Mouse (Mus musculus) heart, embryonic 14.5 days (tissue): ENCODE results near the gene Nrcam. TPM values are rescaled to one million over a fixed set of nuclear protein-coding genes. Genes with fewer than 3 reads are reported as not detected.

Experiments used
- ATAC-seq: fragments of 200-750 bp; cut with Nextera tagmentation; 2 replicates; pipeline ENCODE4 v1.8.0; 2017; ENCODE audit warnings: low read depth, moderate TSS enrichment; ENCODE audit not compliant: insufficient number of reproducible peaks, insufficient read depth, low FRiP score
- H3K27ac ChIP-seq, 2 experiments: fragments of 200-500 bp in 1 of 2; fragments of 300-500 bp in 1 of 2; sonication (generic) in 1 of 2; replicated peaks in 1 of 2; 2 replicates each; pipeline ENCODE4 v1.5.1; 2012 to 2014; ENCODE audit warnings: low read depth in 2 of 2, low read length in 2 of 2, control low read depth in 1 of 2, mild to moderate bottlenecking in 1 of 2, mixed read lengths in 1 of 2; ENCODE audit not compliant: control insufficient read depth in 1 of 2, insufficient read depth in 1 of 2
- H3K27me3 ChIP-seq: fragments of 300-500 bp; sonication (generic); 2 replicates; pipeline ENCODE4 v1.6.1; 2014; ENCODE audit warnings: mild to moderate bottlenecking, low read length, control low read depth; ENCODE audit not compliant: control insufficient read depth, insufficient read depth
- H3K36me3 ChIP-seq: fragments of 300-500 bp; sonication (generic); 2 replicates; pipeline ENCODE4 v1.6.1; 2014; ENCODE audit warnings: mild to moderate bottlenecking, control low read depth, low read length, mixed read lengths; ENCODE audit not compliant: control insufficient read depth, insufficient read depth
- H3K4me1 ChIP-seq, 2 experiments: fragments of 200-500 bp in 1 of 2; fragments of 300-500 bp in 1 of 2; sonication (generic) in 1 of 2; 2 replicates each; pipeline ENCODE4 v1.6.1; 2012 to 2014; ENCODE audit warnings: low read length in 2 of 2, control low read depth in 1 of 2, mixed read lengths in 1 of 2; ENCODE audit not compliant: control insufficient read depth in 2 of 2, insufficient read depth in 2 of 2
- H3K4me2 ChIP-seq: fragments of 300-500 bp; sonication (generic); 2 replicates; pipeline ENCODE4 v1.6.1; 2014; ENCODE audit warnings: mild to moderate bottlenecking, low read length
- H3K4me3 ChIP-seq, 2 experiments: fragments of 200-500 bp in 1 of 2; fragments of 300-500 bp in 1 of 2; sonication (generic) in 1 of 2; 2 replicates each; pipeline ENCODE4 v1.5.1; 2012 to 2014; ENCODE audit warnings: low read length in 2 of 2, mild to moderate bottlenecking in 2 of 2, control low read depth in 1 of 2, low read depth in 1 of 2, moderate library complexity in 1 of 2; ENCODE audit not compliant: control insufficient read depth in 1 of 2, insufficient read depth in 1 of 2
- H3K9ac ChIP-seq: fragments of 300-500 bp; sonication (generic); 2 replicates; pipeline ENCODE4 v1.6.1; 2014; ENCODE audit warnings: mild to moderate bottlenecking, low read length
- H3K9me3 ChIP-seq: fragments of 300-500 bp; sonication (generic); 2 replicates; pipeline ENCODE4 v1.6.1; 2016; ENCODE audit warnings: low read length, control low read depth; ENCODE audit not compliant: control insufficient read depth
- WGBS: fragments of 180-500 bp; shearing (Covaris S2); extraction: QIAGEN DNeasy Blood & Tissue Kit; methylation state at CpG from one replicate; pipeline ENCODE4 v1.1.7; 2014; 5-methylcytosine and 5-hydroxymethylcytosine counted together
- polyA plus RNA-seq: library from polyadenylated mRNA; unstranded; fragments of >200 nt; fragmentation: Nextera tagmentation; extraction: Ambion mirVana; gene quantifications from 2 replicates; pipeline ENCODE4 v1.2.1, GENCODE M21; 2014

Gene Nrcam
- polyA plus RNA-seq, 1 experiment from 2014 or later: 1.3 TPM

DNA sequence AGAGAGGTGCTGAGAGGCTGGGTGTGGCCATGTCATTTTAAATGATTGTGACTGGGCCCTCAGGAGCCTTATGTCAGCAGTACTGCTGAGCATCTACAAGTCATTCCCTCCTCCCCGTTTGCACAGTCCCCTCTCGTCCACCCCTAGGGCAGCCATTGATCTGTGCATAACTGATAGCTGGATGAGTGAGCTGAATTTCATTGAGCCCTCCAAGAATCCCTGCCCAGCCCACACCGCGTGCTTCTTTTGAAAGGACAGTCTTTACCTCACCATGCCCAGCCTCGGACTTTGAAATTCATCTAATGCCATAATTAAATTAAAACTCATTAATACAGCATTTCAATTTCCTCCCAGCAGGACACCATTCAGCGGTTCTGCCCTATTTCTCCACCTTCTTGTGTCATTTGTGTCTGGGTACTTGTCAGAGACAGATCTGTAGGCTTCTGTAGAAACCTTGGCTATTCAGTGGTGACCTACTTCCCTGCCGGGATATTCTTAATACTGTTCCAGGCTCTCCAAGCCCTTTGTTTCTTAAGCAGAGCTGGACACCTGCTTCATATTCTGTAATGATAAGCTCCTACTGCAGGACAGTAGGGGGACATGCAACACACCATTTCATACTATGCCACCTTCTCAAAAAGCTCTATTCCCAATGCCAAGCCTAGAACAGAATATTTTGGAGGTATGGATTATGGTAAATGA is 190.9 kb downstream of the Nrcam start:
- 57% methylated on average over 7 of the region's 7 CpGs for WGBS
- no peak for ATAC-seq
- H3K4me2 ChIP-seq: no peak overlapping the region
- H3K27me3 ChIP-seq: no peaks in the 10 kb centered on the region
- no peak overlapping the region for H3K27ac ChIP-seq
- no peak overlapping the region for H3K4me3 ChIP-seq
- no peaks in the 10 kb centered on the region for H3K36me3 ChIP-seq
- no peaks in the 10 kb centered on the region for H3K9me3 ChIP-seq
- no peaks in the 10 kb centered on the region for H3K4me1 ChIP-seq
- no peak overlapping the region for H3K9ac ChIP-seq

DNA sequence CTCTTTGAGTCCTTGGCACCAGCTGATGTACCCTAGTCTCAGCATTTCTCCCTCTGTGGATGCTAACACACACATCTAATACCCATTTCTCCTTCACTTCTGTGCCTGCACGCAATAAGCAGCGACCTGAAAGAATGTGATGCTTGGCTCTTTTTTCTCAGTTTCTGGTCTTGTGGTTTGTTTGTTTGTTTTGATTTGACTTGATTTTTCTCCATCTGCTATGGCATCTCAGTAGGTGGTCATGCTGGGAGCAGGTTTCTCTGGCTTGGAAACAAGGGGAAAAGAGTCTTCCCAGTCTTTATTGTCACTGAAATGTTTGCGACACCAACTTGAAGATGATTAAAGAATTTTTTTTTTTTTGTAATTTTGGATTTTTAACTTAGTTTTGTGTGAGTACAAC is 192.8 kb downstream of the Nrcam start:
- Histone ChIP-seq H3K4me1 (no peaks in the 10 kb centered on the region), H3K4me3 (no peak overlapping the region), H3K4me2 (no peak overlapping the region), H3K9me3 (no peaks in the 10 kb centered on the region), H3K9ac (no peak overlapping the region), H3K36me3 (no peaks in the 10 kb centered on the region), H3K27me3 (no peaks in the 10 kb centered on the region), H3K27ac (no peak overlapping the region)
- 74% methylated on average over 3 of the region's 3 CpGs for WGBS
- ATAC-seq: no peak

DNA sequence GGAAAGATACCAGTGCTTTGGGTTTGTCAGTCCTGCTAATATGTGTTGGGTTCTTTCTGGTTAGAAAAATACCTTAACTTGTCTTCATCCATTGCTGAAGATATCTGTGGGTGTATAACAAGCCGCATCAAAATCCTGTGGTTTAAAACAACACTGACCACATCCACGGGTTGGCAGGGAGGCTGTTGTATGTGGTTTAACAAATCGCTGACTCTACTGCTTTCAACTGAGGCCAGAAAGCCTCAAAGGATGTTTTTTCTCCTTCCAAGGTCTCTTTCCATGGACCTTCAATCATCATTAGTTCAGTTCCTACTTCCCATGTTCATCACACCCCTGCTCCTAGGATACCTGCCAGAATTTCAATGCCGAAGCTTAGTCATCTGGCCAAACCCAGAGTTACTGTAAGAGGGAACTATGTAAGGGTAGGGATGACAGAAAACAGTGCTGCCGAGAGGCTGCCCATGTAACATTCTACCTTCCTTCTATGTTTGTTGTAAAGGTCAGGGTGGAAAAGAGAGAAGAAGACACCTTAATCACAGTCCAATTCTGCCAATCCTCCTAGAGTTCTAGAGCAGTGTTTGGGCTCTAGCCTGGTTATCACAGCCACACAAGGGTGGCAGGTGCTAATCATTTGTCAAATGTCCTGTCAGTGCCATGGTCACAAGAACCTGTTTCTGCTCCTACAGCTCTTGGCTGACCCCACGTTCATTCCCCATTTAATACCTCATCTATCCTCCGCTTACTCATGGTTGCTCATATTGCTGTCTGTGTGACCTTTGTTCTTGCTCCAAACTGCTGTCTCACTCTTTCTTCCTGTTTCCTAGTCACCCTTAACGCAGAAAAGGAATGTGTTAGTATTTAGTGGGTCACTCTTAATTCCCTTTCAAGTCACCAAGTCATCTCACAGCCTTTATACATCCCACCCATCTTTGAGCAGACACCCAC is 196.2 kb downstream of the Nrcam start:
- H3K9me3 ChIP-seq: no peaks in the 10 kb centered on the region
- H3K4me1 ChIP-seq: no peaks in the 10 kb centered on the region
- no peaks in the 10 kb centered on the region for H3K36me3 ChIP-seq
- no peak for ATAC-seq
- no peak overlapping the region for H3K4me3 ChIP-seq
- H3K4me2 ChIP-seq: no peak overlapping the region
- H3K27me3 ChIP-seq: no peaks in the 10 kb centered on the region
- H3K27ac ChIP-seq: no peak overlapping the region
- WGBS: 67% methylated on average over 8 of the region's 8 CpGs
- H3K9ac ChIP-seq: no peak overlapping the region

DNA sequence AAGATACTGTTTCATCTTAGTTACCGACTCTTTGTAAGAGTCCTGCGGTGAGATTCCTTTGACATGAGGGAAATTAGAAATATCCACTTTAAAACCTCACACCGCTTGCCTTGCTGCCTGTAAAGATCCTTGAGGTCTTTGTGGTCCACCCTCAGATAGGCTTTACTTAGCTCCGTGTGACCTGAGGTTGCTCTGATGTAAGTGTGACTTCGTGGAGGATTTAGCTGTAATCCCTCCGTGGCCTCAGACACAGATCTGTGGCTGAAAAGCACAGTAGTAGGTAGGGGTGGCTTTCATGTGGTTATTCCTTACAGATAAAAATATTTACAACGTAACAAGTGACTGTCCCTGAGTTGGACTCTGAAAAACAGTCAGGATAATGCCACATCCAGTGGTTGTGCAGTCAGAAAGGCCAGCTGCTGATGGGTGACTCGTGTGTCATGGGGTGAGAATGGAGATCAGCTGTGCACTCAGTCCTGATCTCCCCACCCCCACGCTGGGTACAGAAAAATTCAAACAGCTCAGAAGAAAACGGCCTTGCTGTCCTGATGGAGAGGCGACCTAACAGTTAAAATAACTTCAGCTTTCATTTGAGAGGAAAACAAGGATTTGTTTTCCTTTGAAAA is 199.8 kb downstream of the Nrcam start:
- Histone ChIP-seq H3K4me2 (no peak overlapping the region), H3K4me1 (no peaks in the 10 kb centered on the region), H3K36me3 (no peaks in the 10 kb centered on the region), H3K27ac (no peak overlapping the region), H3K4me3 (no peak overlapping the region), H3K9ac (no peak overlapping the region), H3K27me3 (no peaks in the 10 kb centered on the region), H3K9me3 (no peaks in the 10 kb centered on the region)
- 38% methylated on average over 11 of the region's 11 CpGs for WGBS
- ATAC-seq: no peak

DNA sequence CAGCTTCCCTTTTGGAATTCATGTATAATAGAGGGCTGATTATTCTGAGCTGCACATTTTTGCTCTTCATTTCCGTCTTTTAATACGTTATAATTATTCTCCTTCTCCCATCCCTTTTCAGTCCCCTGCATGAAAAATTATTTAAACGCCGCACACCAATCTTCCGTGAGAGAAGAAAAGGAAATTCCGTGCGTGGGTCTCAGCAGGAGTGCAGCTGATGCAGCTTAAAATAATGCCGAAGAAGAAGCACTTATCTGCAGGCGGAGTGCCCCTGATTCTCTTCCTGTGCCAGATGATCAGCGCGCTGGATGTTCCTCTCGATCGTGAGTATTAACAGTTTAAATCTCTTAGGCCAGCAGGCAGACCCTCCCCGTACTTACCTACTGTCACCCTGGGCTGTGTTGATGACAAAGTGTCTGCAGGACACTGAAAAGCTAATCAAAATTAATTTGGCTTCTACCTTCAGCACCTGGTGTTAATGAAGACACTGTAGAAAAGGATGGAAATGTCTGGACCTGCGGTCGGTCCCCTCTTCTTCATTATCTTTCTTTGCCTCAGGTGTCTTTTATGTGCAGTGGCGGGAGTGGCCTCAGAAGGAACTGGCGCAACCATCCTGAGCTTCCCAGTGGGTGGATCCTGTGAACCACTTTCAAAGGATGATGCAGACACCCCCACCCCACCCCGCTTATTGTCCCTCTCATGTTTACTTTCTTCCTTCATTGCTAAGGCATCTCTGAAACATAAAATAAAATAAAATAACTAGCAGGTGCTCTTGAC is 203.8 kb downstream of the Nrcam start:
- 64% methylated on average over 19 of the region's 19 CpGs for WGBS
- Histone ChIP-seq H3K9ac (no peak overlapping the region), H3K4me2 (no peak overlapping the region), H3K27me3 (no peaks in the 10 kb centered on the region), H3K9me3 (no peaks in the 10 kb centered on the region), H3K27ac (no peak overlapping the region), H3K4me3 (no peak overlapping the region), H3K36me3 (no peaks in the 10 kb centered on the region), H3K4me1 (no peaks in the 10 kb centered on the region)
- ATAC-seq: no peak

DNA sequence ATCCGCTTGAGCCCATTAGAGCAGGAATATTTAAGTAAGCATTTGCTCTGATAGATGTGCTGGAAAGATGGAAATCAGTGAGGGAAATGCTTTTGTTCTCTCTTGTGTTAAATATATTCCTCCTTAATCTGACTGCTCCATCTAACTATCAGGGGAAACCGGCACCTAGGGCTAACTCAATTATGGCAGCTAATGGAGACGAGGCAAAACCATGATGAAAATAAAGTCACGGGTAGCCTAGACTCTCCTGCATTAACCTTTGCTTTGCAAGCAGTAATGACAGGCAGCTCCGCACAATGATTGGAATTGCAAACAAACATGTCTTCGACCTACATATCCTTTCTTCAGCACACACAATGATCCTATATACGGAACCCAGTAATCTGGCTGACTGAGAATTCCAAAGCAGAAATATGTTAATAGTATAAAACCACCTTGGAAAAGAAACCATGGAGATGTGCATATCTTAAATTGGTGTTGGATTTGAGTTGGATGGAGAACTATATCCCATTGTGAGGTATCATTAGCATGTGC is 205.5 kb downstream of the Nrcam start:
- no peaks in the 10 kb centered on the region for H3K27me3 ChIP-seq
- H3K4me2 ChIP-seq: no peak overlapping the region
- H3K36me3 ChIP-seq: no peaks in the 10 kb centered on the region
- ATAC-seq: no peak
- H3K27ac ChIP-seq: no peak overlapping the region
- no peaks in the 10 kb centered on the region for H3K9me3 ChIP-seq
- no peaks in the 10 kb centered on the region for H3K4me1 ChIP-seq
- WGBS: 77% methylated on average over 7 of the region's 7 CpGs
- H3K9ac ChIP-seq: no peak overlapping the region
- H3K4me3 ChIP-seq: no peak overlapping the region

DNA sequence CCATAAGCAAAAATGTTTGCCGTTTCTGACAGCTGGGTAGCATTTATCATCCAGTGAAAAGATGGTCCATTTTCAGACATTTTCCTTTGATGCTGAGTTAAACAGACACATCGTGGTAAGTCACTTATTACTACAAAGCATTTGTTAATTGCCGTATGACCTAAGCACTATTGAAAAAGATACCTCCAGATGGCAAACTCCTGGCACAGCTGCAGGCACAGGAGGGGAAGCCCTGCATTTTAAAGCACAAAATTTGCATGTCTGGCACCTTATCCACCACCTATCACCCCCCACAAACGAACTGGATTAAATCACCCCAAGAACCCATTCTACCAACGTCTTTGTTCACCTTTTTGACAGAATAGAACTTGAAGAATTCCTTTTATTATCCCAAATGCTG is 206.9 kb downstream of the Nrcam start:
- Histone ChIP-seq H3K4me3 (no peak overlapping the region), H3K36me3 (no peaks in the 10 kb centered on the region), H3K9ac (no peak overlapping the region), H3K27ac (no peak overlapping the region), H3K4me1 (no peaks in the 10 kb centered on the region), H3K27me3 (no peaks in the 10 kb centered on the region), H3K4me2 (no peak overlapping the region), H3K9me3 (no peaks in the 10 kb centered on the region)
- 8% methylated on average over 5 of the region's 5 CpGs for WGBS
- no peak for ATAC-seq
